Mouse (Mus musculus): ENCODE results near the gene Anxa7. TPM values are rescaled to one million over a fixed set of nuclear protein-coding genes. Genes with fewer than 3 reads are reported as not detected.

Gene Anxa7
- total and polyA plus RNA-seq, 2 experiments, result 59.6 to 92.6 TPM

DNA sequence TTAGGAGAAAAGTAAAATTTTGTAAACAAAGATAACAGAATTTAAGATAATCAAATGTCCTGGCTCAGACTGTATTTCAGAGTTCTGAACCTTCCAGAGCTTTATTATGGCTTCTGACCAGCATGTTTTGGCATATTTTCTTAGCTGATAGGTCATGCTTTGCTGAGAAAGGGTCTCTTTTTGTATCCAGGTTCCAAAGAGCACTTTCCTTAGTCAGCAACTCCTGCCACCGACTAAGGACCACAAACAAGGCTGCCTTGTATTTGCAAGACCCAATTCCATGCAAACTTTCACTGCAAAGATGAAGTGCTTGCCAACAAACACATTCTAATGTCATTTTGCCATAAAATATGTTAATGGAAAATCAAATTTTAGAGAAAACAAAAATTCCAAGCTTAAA is 50.1 kb downstream of the Anxa7 start:
- no peaks in the 10 kb centered on the region for H3K4me1 ChIP-seq (ENCODE audit: control insufficient read depth, insufficient read depth, low read length)
- no peak for TF ChIP-seq POLR2A (IDR thresholded peaks at IDR 0.05; ENCODE audit: extremely low read depth, insufficient read depth, low read length)
- no peak for TF ChIP-seq CTCF (IDR thresholded peaks at IDR 0.05; ENCODE audit: low read depth, low read length)
- H3K36me3 ChIP-seq (ENCODE audit: control insufficient read depth, insufficient read depth, low read length), result no peaks in the 10 kb centered on the region
- H3K27ac ChIP-seq (replicated peaks; ENCODE audit: insufficient read depth, low read depth, low read length), result no peak overlapping the region
- DNase-seq (ENCODE audit: extremely low read depth, low read depth, low spot score), result no peak
- no peak overlapping the region for H3K9ac ChIP-seq (ENCODE audit: low read depth, low read length)
- WGBS, result 22% methylated on average over 1 of the region's 1 CpGs
- H3K27me3 ChIP-seq (ENCODE audit: control insufficient read depth, insufficient read depth, low read length), result no peaks in the 10 kb centered on the region; the same call in 1 of the 2 replicates
- H3K4me3 ChIP-seq (ENCODE audit: insufficient read depth, low read depth, low read length), result no peak overlapping the region
- no peaks in the 10 kb centered on the region for H3K79me2 ChIP-seq (ENCODE audit: control insufficient read depth, insufficient read depth, low read length)

DNA sequence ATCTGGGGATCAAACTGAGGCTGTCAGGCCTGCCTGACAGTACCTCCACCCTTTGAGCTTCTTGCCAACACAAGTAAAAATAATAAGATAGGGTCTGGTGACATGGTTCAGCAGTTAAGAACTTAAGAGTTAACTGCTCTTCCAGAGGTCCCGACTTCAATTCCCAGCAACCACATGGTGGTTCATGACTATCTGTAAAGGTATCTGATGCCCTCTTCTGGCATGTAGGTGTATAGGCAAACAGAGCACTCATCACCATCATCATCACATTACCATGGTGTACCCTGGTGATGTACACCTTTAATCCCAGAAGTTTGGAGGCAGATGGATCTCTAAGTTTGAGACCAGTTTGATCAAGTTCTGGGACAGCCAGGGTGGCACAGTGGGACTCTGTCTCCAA is 51.3 kb downstream of the Anxa7 start:
- H3K27ac ChIP-seq (replicated peaks; ENCODE audit: insufficient read depth, low read depth, low read length), result no peak overlapping the region
- H3K79me2 ChIP-seq (ENCODE audit: control insufficient read depth, insufficient read depth, low read length), result no peaks in the 10 kb centered on the region
- 32% methylated on average over 1 of the region's 1 CpGs for WGBS
- no peaks in the 10 kb centered on the region for H3K4me1 ChIP-seq (ENCODE audit: control insufficient read depth, insufficient read depth, low read length)
- TF ChIP-seq CTCF (IDR thresholded peaks at IDR 0.05; ENCODE audit: low read depth, low read length), result no peak
- TF ChIP-seq POLR2A (IDR thresholded peaks at IDR 0.05; ENCODE audit: extremely low read depth, insufficient read depth, low read length), result no peak
- H3K4me3 ChIP-seq (ENCODE audit: insufficient read depth, low read depth, low read length), result no peak overlapping the region
- no peak overlapping the region for H3K9ac ChIP-seq (ENCODE audit: low read depth, low read length)
- H3K36me3 ChIP-seq (ENCODE audit: control insufficient read depth, insufficient read depth, low read length), result no peaks in the 10 kb centered on the region
- no peaks in the 10 kb centered on the region for H3K27me3 ChIP-seq (ENCODE audit: control insufficient read depth, insufficient read depth, low read length)
- DNase-seq (ENCODE audit: extremely low read depth, low read depth, low spot score), result no peak

DNA sequence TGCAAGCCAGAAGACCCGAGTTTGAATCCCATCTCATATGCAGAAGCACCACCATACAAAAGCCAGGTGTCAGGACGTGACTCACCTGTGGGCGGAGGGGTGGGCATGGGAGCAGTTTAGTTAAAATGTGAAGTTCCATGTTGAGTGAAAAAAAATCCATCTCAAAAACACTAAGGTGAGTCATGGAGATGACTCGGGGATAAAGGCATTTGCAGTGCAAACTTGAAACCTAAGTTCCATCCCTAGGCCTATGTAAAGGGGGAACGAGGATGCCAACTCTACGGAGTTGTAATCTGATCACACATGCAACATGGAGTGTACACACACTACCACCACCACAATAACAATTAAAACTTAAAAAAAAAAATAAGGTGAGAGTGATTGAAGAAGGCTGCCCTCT is 56.9 kb downstream of the Anxa7 start:
- H3K27me3 ChIP-seq (ENCODE audit: control insufficient read depth, insufficient read depth, low read length), result no peaks in the 10 kb centered on the region
- no peaks in the 10 kb centered on the region for H3K4me1 ChIP-seq (ENCODE audit: control insufficient read depth, insufficient read depth, low read length)
- no peak overlapping the region for H3K9ac ChIP-seq (ENCODE audit: low read depth, low read length)
- 94% methylated on average over 6 of the region's 6 CpGs for WGBS
- DNase-seq (ENCODE audit: extremely low read depth, low read depth, low spot score), result no peak
- H3K36me3 ChIP-seq (ENCODE audit: control insufficient read depth, insufficient read depth, low read length), result no peaks in the 10 kb centered on the region
- TF ChIP-seq POLR2A (IDR thresholded peaks at IDR 0.05; ENCODE audit: extremely low read depth, insufficient read depth, low read length) (no peak), CTCF (IDR thresholded peaks at IDR 0.05; ENCODE audit: low read depth, low read length) (no peak)
- no peak overlapping the region for H3K27ac ChIP-seq (replicated peaks; ENCODE audit: insufficient read depth, low read depth, low read length)
- no peaks in the 10 kb centered on the region for H3K79me2 ChIP-seq (ENCODE audit: control insufficient read depth, insufficient read depth, low read length)
- no peak overlapping the region for H3K4me3 ChIP-seq (ENCODE audit: insufficient read depth, low read depth, low read length)

DNA sequence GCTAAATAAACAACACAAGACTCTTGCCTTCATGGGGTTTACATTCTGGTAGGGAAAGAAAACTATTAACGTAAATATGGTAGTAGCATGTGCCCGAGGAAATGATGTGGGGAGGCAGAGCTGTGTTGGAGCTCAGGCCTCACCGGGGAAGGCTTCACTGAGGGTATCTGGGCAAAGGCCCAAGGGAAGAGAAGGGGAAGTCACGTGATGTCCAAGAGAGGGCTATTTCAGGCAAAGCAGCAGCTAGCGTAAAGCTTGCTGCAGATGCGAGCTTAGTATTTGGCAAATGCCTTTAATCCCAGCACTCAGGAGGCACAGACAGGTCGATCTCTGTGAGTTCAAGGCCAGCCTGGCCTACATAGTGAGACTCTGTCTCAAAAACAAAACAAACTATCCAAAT is 57.7 kb downstream of the Anxa7 start:
- no peak for DNase-seq (ENCODE audit: extremely low read depth, low read depth, low spot score)
- H3K9ac ChIP-seq (ENCODE audit: low read depth, low read length), result no peak overlapping the region
- TF ChIP-seq CTCF (IDR thresholded peaks at IDR 0.05; ENCODE audit: low read depth, low read length), result no peak
- TF ChIP-seq POLR2A (IDR thresholded peaks at IDR 0.05; ENCODE audit: extremely low read depth, insufficient read depth, low read length), result no peak
- H3K79me2 ChIP-seq (ENCODE audit: control insufficient read depth, insufficient read depth, low read length), result no peaks in the 10 kb centered on the region
- no peaks in the 10 kb centered on the region for H3K4me1 ChIP-seq (ENCODE audit: control insufficient read depth, insufficient read depth, low read length)
- WGBS, result 73% methylated on average over 7 of the region's 7 CpGs
- no peak overlapping the region for H3K27ac ChIP-seq (replicated peaks; ENCODE audit: insufficient read depth, low read depth, low read length)
- no peaks in the 10 kb centered on the region for H3K27me3 ChIP-seq (ENCODE audit: control insufficient read depth, insufficient read depth, low read length)
- H3K36me3 ChIP-seq (ENCODE audit: control insufficient read depth, insufficient read depth, low read length), result no peaks in the 10 kb centered on the region
- no peak overlapping the region for H3K4me3 ChIP-seq (ENCODE audit: insufficient read depth, low read depth, low read length)

Other genes with a start within 250 kb of the Anxa7 start
- gene Kcnk16, start 210.9 kb downstream of the Anxa7 start, total RNA-seq (2014; rRNA removed), result not detected in 2 replicates
- not detected in 2 replicates for gene Kcnk16, start 210.9 kb downstream of the Anxa7 start, polyA plus RNA-seq (2012; rRNA removed)
- gene Nudt13, start 185.4 kb downstream of the Anxa7 start, total RNA-seq (2014; rRNA removed), result 10.0 and 10.7 TPM in 2 replicates
- gene Nudt13, start 185.4 kb downstream of the Anxa7 start, polyA plus RNA-seq (2012; rRNA removed), result 10.0 and 13.7 TPM in 2 replicates
- gene Ecd, start 132.0 kb downstream of the Anxa7 start, total RNA-seq (2014; rRNA removed), result 16.7 and 17.5 TPM in 2 replicates
- 13.6 and 14.9 TPM in 2 replicates for gene Ecd, start 132.0 kb downstream of the Anxa7 start, polyA plus RNA-seq (2012; rRNA removed)
- gene Fam149b, start 132.0 kb downstream of the Anxa7 start, total RNA-seq (2014; rRNA removed), result 20.8 and 24.8 TPM in 2 replicates
- gene Fam149b, start 132.0 kb downstream of the Anxa7 start, polyA plus RNA-seq (2012; rRNA removed), result 14.6 and 17.5 TPM in 2 replicates
- 6.6 and 7.9 TPM in 2 replicates for gene Dnajc9, start 91.2 kb downstream of the Anxa7 start, total RNA-seq (2014; rRNA removed)
- gene Dnajc9, start 91.2 kb downstream of the Anxa7 start, polyA plus RNA-seq (2012; rRNA removed), result 4.6 and 5.7 TPM in 2 replicates
- 24.9 and 29.4 TPM in 2 replicates for gene Mrps16, start 86.5 kb downstream of the Anxa7 start, total RNA-seq (2014; rRNA removed)
- 26.7 and 29.2 TPM in 2 replicates for gene Mrps16, start 86.5 kb downstream of the Anxa7 start, polyA plus RNA-seq (2012; rRNA removed)
- under 0.01 TPM in 1 of 2 replicates, not detected in the other for gene Cfap70, start 27.9 kb downstream of the Anxa7 start, total RNA-seq (2014; rRNA removed)
- gene Cfap70, start 27.9 kb downstream of the Anxa7 start, polyA plus RNA-seq (2012; rRNA removed), result not detected in 2 replicates
- 0.18 and 0.20 TPM in 2 replicates for gene Mss51, start 16.8 kb upstream of the Anxa7 start, total RNA-seq (2014; rRNA removed)
- gene Mss51, start 16.8 kb upstream of the Anxa7 start, polyA plus RNA-seq (2012; rRNA removed), result 0.10 and 0.16 TPM in 2 replicates
- gene Ppp3cb, start 66.4 kb upstream of the Anxa7 start, total RNA-seq (2014; rRNA removed), result 23.0 and 24.8 TPM in 2 replicates
- gene Ppp3cb, start 66.4 kb upstream of the Anxa7 start, polyA plus RNA-seq (2012; rRNA removed), result 4.4 and 4.5 TPM in 2 replicates
- gene Usp54, start 160.9 kb upstream of the Anxa7 start, total RNA-seq (2014; rRNA removed), result 2.9 and 3.0 TPM in 2 replicates
- 1.0 and 1.3 TPM in 2 replicates for gene Usp54, start 160.9 kb upstream of the Anxa7 start, polyA plus RNA-seq (2012; rRNA removed)
- 0.46 TPM in 1 of 2 replicates, not detected in the other for gene Myoz1, start 176.4 kb upstream of the Anxa7 start, total RNA-seq (2014; rRNA removed)
- not detected in 2 replicates for gene Myoz1, start 176.4 kb upstream of the Anxa7 start, polyA plus RNA-seq (2012; rRNA removed)
- gene Synpo2l, start 188.2 kb upstream of the Anxa7 start, total RNA-seq (2014; rRNA removed), result 0.09 TPM in 1 of 2 replicates, not detected in the other
- 0.10 TPM in 1 of 2 replicates, not detected in the other for gene Synpo2l, start 188.2 kb upstream of the Anxa7 start, polyA plus RNA-seq (2012; rRNA removed)
- 52.7 and 57.8 TPM in 2 replicates for gene Sec24c, start 194.2 kb upstream of the Anxa7 start, total RNA-seq (2014; rRNA removed)
- 127 and 183 TPM in 2 replicates for gene Sec24c, start 194.2 kb upstream of the Anxa7 start, polyA plus RNA-seq (2012; rRNA removed)
- gene Fut11, start 214.8 kb upstream of the Anxa7 start, total RNA-seq (2014; rRNA removed), result 3.3 and 3.7 TPM in 2 replicates
- 2.5 and 3.8 TPM in 2 replicates for gene Fut11, start 214.8 kb upstream of the Anxa7 start, polyA plus RNA-seq (2012; rRNA removed)
- 92.7 and 112 TPM in 2 replicates for gene Chchd1, start 222.9 kb upstream of the Anxa7 start, total RNA-seq (2014; rRNA removed)
- gene Chchd1, start 222.9 kb upstream of the Anxa7 start, polyA plus RNA-seq (2012; rRNA removed), result 23.8 and 31.0 TPM in 2 replicates
- 11.4 and 19.6 TPM in 2 replicates for gene Zswim8, start 227.4 kb upstream of the Anxa7 start, total RNA-seq (2014; rRNA removed)
- 58.6 and 95.0 TPM in 2 replicates for gene Zswim8, start 227.4 kb upstream of the Anxa7 start, polyA plus RNA-seq (2012; rRNA removed)

Data from liver, adult 2 months (tissue).